Comparison of ENCODE assay signal across 12 mouse cellular contexts in genomic region chr11:70297836-70298454, GRCm38 (mm10). TPM values are rescaled to one million over a fixed set of nuclear protein-coding genes. Genes with fewer than 3 reads are reported as not detected.
DNase-seq lines count a peak whose midpoint lies in the region; ATAC-seq lines count a peak whose summit lies in the region.
"Had no signal": no experiment of that assay in that cellular context is flagged by ENCODE, and none has a peak within 500 bp of the region (broad histone marks: within the 10 kb centered on the region; RNA-seq: fewer than 3 reads in every experiment).

No protein-coding gene starts in this region.

- WGBS in heart, embryonic 12.5 days, result 40% methylated on average over 12 of the region's 12 CpGs
- WGBS in liver, embryonic 12.5 days (ENCODE audit: insufficient replicate concordance), result 13% methylated on average over 12 of the region's 12 CpGs

- no peak overlapping the region for H3K9ac ChIP-seq in heart, embryonic 12.5 days
- H3K9ac ChIP-seq in liver, embryonic 12.5 days, result no peak overlapping the region
- H3K9ac ChIP-seq: forebrain, embryonic 13.5 days; limb, embryonic 15.5 days had no signal

- H3K9me3 ChIP-seq in heart, embryonic 12.5 days (replicated peaks), result peaks cover 10% of the 10 kb centered on the region
- no peaks in the 10 kb centered on the region for H3K9me3 ChIP-seq in liver, embryonic 12.5 days (replicated peaks)
- H3K9me3 ChIP-seq: limb, embryonic 15.5 days had no signal

- H3K27ac ChIP-seq in heart, embryonic 12.5 days (ENCODE audit: poor library complexity, severe bottlenecking), result no peak overlapping the region; the same call in 1 of the 2 replicates
- H3K27ac ChIP-seq in liver, embryonic 12.5 days, result peak overlapping the region; percentile 54
- H3K27ac ChIP-seq: forebrain, embryonic 13.5 days; hindbrain, postnatal 0 days; limb, embryonic 15.5 days had no signal

- H3K4me1 ChIP-seq in heart, embryonic 12.5 days (replicated peaks), result peaks cover 7% of the 10 kb centered on the region; the same call in 1 of the 2 replicates
- H3K4me1 ChIP-seq in liver, embryonic 12.5 days, result no peaks in the 10 kb centered on the region
- H3K4me1 ChIP-seq: forebrain, embryonic 13.5 days; limb, embryonic 15.5 days had no signal

- DNase-seq in heart, postnatal 10 days, result peak; percentile 13 to 22
- DNase-seq in T-cell, adult 2 months (ENCODE audit: low spot score), result peak; percentile 55
- DNase-seq in thymus, adult 18-20 months, result peak; percentile 71 to 82
- DNase-seq in urinary bladder, postnatal 4 days (ENCODE audit: low spot score in 2 of 2), result no peak
- DNase-seq in gastrocnemius, postnatal 36 days, result no peak
- no peak for DNase-seq in spleen, postnatal 14 days (ENCODE audit: low spot score in 2 of 2)

- intact Hi-C loops in heart, postnatal 10 days (cut with DNase I), result no loop called here
- intact Hi-C loops in gastrocnemius, postnatal 36 days (cut with DNase I), result no loop called here

- no peak; the same call in 1 of the 2 replicates for ATAC-seq in heart, embryonic 12.5 days (ENCODE audit: insufficient number of reproducible peaks, low FRiP score)
- ATAC-seq in liver, embryonic 12.5 days, result no peak
- ATAC-seq: forebrain, embryonic 13.5 days; hindbrain, postnatal 0 days had no signal

- H3K36me3 ChIP-seq in heart, embryonic 12.5 days, result no peaks in the 10 kb centered on the region
- H3K36me3 ChIP-seq in liver, embryonic 12.5 days, result no peaks in the 10 kb centered on the region
- H3K36me3 ChIP-seq: limb, embryonic 15.5 days had no signal

- no peak overlapping the region for H3K4me3 ChIP-seq in heart, embryonic 12.5 days
- H3K4me3 ChIP-seq in liver, embryonic 12.5 days, result no peak overlapping the region
- H3K4me3 ChIP-seq: forebrain, embryonic 13.5 days; limb, embryonic 15.5 days had no signal

- H3K4me2 ChIP-seq in heart, embryonic 12.5 days, result no peak overlapping the region
- H3K4me2 ChIP-seq in liver, embryonic 12.5 days, result 0 out of 2 replicates have a peak overlapping the region, but pooled peaks have one; percentile 6
- H3K4me2 ChIP-seq: forebrain, embryonic 13.5 days; limb, embryonic 15.5 days had no signal

- no peaks in the 10 kb centered on the region for H3K27me3 ChIP-seq in heart, embryonic 12.5 days (replicated peaks)
- H3K27me3 ChIP-seq in liver, embryonic 12.5 days (replicated peaks), result no peaks in the 10 kb centered on the region
- H3K27me3 ChIP-seq: forebrain, embryonic 13.5 days; limb, embryonic 15.5 days had no signal

RNA-seq across cellular contexts. Expression of gene Alox12e, which starts 24.5 kb away (rescaled TPM):
- total RNA-seq in heart, postnatal 10 days (2021), result not detected
- polyA plus RNA-seq in heart, embryonic 12.5 days (2016; fragmentation: Nextera tagmentation; extraction: Ambion mirVana), result not detected in 2 replicates
- 0.12 and 0.20 TPM in 2 replicates for polyA plus RNA-seq in liver, embryonic 12.5 days (2016; fragmentation: Nextera tagmentation; extraction: Ambion mirVana)
- not detected for total RNA-seq in gastrocnemius, postnatal 36 days (2021)
- total RNA-seq: hindbrain, postnatal 0 days had no signal
- polyA plus RNA-seq: forebrain, embryonic 13.5 days; neural tube, embryonic 11.5 days had no signal

RNA-seq across cellular contexts. Expression of gene Alox12, which starts 42.8 kb away (rescaled TPM):
- 1 to 10 TPM; 3.4 to 5.2 TPM for total RNA-seq in heart, postnatal 10 days (2021)
- 3.8 and 7.8 TPM in 2 replicates for polyA plus RNA-seq in heart, embryonic 12.5 days (2016; fragmentation: Nextera tagmentation; extraction: Ambion mirVana)
- polyA plus RNA-seq in liver, embryonic 12.5 days (2016; fragmentation: Nextera tagmentation; extraction: Ambion mirVana), result 24.7 and 26.8 TPM in 2 replicates
- total RNA-seq in gastrocnemius, postnatal 36 days (2021), result 1 to 10 TPM in 1 of 2 experiments, under 1 TPM in 1; 0.82 to 1.2 TPM

RNA-seq across cellular contexts. Expression of gene Alox15, which starts 53.9 kb away (rescaled TPM):
- total RNA-seq in heart, postnatal 10 days (2021), result 1 to 10 TPM in 1 of 2 experiments, under 1 TPM in 1; 0.34 to 3.2 TPM
- 0.06 TPM in 1 of 2 replicates, not detected in the other for polyA plus RNA-seq in heart, embryonic 12.5 days (2016; fragmentation: Nextera tagmentation; extraction: Ambion mirVana)
- 0.88 and 1.9 TPM in 2 replicates for polyA plus RNA-seq in liver, embryonic 12.5 days (2016; fragmentation: Nextera tagmentation; extraction: Ambion mirVana)
- under 1 TPM in 1 of 2 experiments, not detected in 1; 0.87 TPM for total RNA-seq in gastrocnemius, postnatal 36 days (2021)
- total RNA-seq: hindbrain, postnatal 0 days had no signal
- polyA plus RNA-seq: hindbrain, postnatal 0 days; neural tube, embryonic 11.5 days had no signal

RNA-seq across cellular contexts. Expression of gene Rnasek, which starts 58.3 kb away (rescaled TPM):
- total RNA-seq in heart, postnatal 10 days (2021), result 100 to 1,000 TPM in 1 of 2 experiments, 10 to 100 TPM in 1; 96.4 to 102 TPM
- 204 and 207 TPM in 2 replicates for polyA plus RNA-seq in heart, embryonic 12.5 days (2016; fragmentation: Nextera tagmentation; extraction: Ambion mirVana)
- polyA plus RNA-seq in liver, embryonic 12.5 days (2016; fragmentation: Nextera tagmentation; extraction: Ambion mirVana), result 159 and 173 TPM in 2 replicates
- 100 to 1,000 TPM in 1 of 2 experiments, 10 to 100 TPM in 1; 94.6 to 110 TPM for total RNA-seq in gastrocnemius, postnatal 36 days (2021)

RNA-seq across cellular contexts. Expression of gene Gm21988, which starts 58.3 kb away (rescaled TPM):
- 1 to 10 TPM; 3.3 to 3.4 TPM for total RNA-seq in heart, postnatal 10 days (2021)
- polyA plus RNA-seq in heart, embryonic 12.5 days (2016; fragmentation: Nextera tagmentation; extraction: Ambion mirVana), result 9.0 and 9.5 TPM in 2 replicates
- polyA plus RNA-seq in liver, embryonic 12.5 days (2016; fragmentation: Nextera tagmentation; extraction: Ambion mirVana), result 6.2 and 7.8 TPM in 2 replicates
- total RNA-seq in gastrocnemius, postnatal 36 days (2021), result 1 to 10 TPM; 1.3 to 2.4 TPM

Comparison
In these comparisons a context has a peak if more than half of its experiments do, and no peak if none do; other contexts are left out.
1. DNase-seq: peak in heart, postnatal 10 days (2 of 2), T-cell, adult 2 months (single experiment) and thymus, adult 18-20 months (2 of 2); none in urinary bladder, postnatal 4 days (0 of 2), gastrocnemius, postnatal 36 days (0 of 2) and spleen, postnatal 14 days (0 of 2).